Mouse (Mus musculus): ENCODE data around the gene Fkbp11.

DNA sequence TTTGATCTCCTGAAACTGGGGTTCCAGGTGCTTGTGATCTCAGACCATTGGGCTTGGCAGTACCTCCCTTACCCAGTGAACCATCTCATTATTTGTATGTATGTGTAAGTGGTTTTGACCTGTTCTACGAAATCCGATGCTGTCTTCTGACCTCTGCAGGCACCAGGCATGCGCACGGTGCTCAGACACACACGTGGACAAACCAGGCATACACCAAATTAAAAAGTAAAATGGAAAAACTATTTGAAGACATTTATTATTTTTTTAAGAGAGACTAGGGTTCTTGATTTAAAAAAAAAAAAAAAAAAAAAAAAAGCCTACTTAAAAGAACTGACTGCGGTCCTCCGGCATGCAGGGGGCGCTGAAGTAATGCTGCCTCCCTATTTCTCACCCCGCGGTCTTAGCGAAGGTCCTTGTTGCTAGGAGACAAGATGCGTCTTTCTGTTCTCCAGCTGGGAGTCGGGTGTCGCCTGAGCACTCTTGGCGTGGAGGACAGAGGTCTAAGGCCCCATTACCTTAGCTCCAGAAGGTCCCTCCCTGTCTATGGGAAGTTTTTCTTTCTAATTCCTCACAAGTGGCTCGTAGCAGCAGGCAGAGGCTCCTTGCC lies 20.1 kb downstream of the Fkbp11 start, which contains the start of gene Ccdc65:
- TF ChIP-seq POLR2A (IDR thresholded peaks at IDR 0.05; ENCODE audit: borderline replicate concordance, extremely low read depth, low read depth, low read length) (peak; percentile 52; the same call in 1 of the 2 replicates), CTCF (IDR thresholded peaks at IDR 0.05; ENCODE audit: insufficient read depth, low read length) (peak; percentile 74)

Data from lung, adult 2 months (tissue).